Mouse (Mus musculus): Measurements from ENCODE around the gene Maff.

The Maff gene

GRCm38 (mm10) chr15:79395281-79395680, 48.9 kb downstream of the Maff start:
- in situ Hi-C loops (cut with MboI, MseI): no loop called here

DNA sequence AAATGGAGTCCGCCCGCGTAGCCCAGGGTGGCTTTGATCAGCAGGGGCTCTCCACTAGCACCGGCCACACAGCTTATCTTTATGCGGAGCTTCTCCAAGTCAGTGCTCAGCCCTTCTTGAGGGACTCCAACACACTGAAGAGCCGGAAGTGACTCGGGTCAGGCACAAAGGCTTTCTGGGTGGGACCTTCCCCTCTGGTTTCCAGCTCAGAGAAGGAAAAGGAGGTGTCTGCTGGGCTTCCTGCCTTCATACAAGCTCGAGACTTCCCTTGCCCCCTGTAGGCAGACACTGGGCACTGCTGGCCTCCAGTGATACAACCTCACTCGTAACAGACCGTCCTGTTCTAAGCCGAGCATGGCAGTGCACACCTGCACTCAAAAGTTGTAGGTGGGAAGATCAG, 50.3 kb downstream of the Maff start:
- in situ Hi-C loops (cut with MboI, MseI): no loop called here

DNA sequence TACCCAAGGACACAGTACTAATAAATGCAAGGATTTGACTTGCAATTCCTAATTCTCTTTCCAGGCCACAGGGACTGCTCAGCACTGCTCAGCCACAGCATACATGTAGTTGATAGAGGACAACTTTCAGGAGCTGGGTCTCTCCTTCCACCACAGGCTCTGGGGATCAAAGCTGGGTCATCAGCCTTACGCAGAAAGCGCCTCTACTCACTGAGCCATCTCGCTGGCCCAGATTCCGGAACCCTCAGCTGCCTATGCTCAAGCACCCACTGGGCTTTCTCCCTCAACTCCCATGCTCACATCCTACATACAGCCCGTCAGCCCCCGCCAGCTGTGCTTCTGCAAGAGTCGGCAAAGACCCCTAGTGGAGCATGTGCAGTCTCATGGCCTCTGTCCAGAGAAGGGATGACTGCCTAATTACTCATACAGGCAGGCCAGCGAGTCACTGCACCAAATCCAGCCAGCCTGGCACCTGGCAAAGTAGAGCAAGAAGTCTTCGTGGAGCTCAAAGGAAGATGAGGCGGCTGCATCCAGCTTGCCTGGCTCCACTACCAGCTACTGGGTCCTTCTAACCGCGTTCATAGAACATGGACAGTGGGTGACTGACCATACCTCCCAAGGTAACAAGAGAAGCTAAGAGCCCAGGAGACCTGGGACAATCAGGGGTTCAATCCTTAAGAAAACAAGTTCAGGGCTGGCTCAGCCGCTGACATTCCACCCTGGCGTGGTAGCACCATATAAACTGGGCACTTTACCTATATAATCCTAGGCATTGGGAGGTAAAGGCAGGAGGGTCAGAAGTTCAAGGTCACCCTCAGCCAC, 53.0 kb downstream of the Maff start:
- in situ Hi-C loops (cut with MboI, MseI): loop anchor here (5.0 kb wide), 1 partner anchor 43 kb away; no protein-coding TSS in a partner anchor

- in situ Hi-C loops (cut with MboI, MseI): loop anchor here (5.0 kb wide), 1 partner anchor 42 kb away; no protein-coding TSS in a partner anchor
Observed at GRCm38 (mm10) chr15:79400134-79400974, 53.9 kb downstream of the Maff start.

DNA sequence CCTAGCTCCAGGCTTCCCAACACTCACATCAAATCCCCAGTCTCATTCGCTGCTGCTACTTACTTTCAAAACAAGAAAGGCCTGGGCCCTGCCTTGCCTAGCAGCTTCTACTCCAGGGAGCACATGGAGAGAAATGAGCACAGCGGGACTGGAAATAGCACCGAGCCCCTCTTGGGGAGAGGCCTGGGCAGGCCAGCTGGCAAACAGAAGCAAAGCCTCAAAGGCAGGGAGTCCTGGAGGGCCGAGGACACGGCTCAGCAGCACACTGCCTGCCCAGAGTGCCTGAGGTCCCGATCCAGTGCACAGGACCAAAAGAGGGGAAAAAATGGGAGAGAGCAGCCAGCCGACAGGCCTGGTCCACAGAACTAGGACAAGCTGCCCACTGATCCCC, 54.5 kb downstream of the Maff start:
- in situ Hi-C loops (cut with MboI, MseI): loop anchor here (5.0 kb wide), 1 partner anchor 41 kb away; no protein-coding TSS in a partner anchor

DNA sequence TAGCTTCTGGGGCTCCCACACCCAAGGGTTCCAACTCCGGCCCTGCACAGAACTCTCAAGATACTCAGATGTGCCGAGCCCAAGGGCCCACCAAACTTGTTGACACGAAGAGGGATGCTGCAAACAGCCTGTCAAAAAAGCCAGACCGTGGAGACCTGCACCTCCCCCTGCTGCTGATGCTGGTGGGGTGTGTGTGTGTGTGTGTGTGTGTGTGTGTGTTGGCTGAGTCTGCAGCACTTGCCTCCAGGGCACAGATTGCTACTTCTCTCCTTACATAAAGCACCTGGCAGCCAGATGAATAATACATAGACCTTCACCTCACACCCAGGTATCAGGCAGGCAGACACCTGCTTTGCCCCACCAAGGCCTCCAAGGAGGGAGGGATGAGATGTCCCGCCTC, 55.8 kb downstream of the Maff start:
- in situ Hi-C loops (cut with MboI, MseI): loop anchor here (5.0 kb wide), 1 partner anchor 40 kb away; no protein-coding TSS in a partner anchor

GRCm38 (mm10) chr15:79402836-79403762, 56.7 kb downstream of the Maff start, which contains the start of gene Tmem184b:
Tmem184b (minus strand) TSS chr15:79403569.
- in situ Hi-C loops (cut with MboI, MseI): loop anchor here (5.0 kb wide), 1 partner anchor 39 kb away; no protein-coding TSS in a partner anchor

GRCm38 (mm10) chr15:79403763-79404210, 57.4 kb downstream of the Maff start:
- in situ Hi-C loops (cut with MboI, MseI): loop anchor here (5.0 kb wide), 1 partner anchor 39 kb away; no protein-coding TSS in a partner anchor

- in situ Hi-C loops (cut with MboI, MseI): loop anchor here (5.0 kb wide), 1 partner anchor 38 kb away; no protein-coding TSS in a partner anchor
Observed at GRCm38 (mm10) chr15:79404277-79404676, 57.9 kb downstream of the Maff start.

GRCm38 (mm10) chr15:79406564-79406963, 60.1 kb downstream of the Maff start:
- in situ Hi-C loops (cut with MboI, MseI): no loop called here
